Mouse (Mus musculus): ENCODE measurements around the gene Gpr108.

Gpr108 gene

DNA sequence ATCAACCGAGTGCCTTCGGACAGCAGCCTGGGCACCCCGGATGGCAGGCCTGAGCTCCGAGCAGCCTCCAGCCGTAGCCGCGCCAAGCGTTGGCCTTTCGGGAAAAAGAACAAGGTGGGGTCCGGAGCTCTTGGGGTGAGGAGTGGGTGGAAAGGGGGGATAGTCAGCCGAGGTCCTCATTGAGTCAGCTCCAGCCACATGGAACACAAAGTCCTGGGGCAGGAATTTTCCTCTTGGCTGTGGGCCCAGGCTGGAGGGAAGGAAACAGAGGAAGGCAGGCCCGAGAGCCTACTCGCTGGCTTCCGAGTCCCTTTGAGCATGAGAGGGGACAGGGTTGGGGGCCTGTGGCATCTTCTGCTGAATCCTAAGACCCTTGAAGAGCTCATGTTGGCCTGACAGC, 7.1 kb upstream of the Gpr108 start:
- TF ChIP-seq GATA4 (IDR thresholded peaks at IDR 0.05; ENCODE audit: insufficient replicate concordance, low read length), result no peak

DNA sequence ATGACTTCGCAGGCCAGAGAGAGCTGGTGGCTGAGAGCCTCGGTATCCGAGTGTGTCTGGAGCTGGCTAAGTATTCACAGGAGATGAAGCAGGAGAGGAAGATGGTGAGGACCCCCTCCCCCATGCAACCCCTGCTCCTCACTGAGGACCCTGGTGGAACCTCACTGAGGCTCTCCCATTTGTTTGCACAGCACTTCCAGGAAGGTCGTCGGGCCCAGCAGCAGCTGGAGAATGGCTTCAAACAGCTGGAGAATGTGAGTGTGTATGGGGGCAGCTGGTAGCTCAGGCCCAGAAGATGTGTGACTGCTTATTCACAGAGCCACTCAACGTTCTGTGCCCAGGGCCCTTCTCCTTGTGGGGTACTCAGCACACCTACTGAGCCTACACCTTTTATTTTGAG, 5.1 kb upstream of the Gpr108 start:
- no peak for TF ChIP-seq GATA4 (IDR thresholded peaks at IDR 0.05; ENCODE audit: insufficient replicate concordance, low read length)

DNA sequence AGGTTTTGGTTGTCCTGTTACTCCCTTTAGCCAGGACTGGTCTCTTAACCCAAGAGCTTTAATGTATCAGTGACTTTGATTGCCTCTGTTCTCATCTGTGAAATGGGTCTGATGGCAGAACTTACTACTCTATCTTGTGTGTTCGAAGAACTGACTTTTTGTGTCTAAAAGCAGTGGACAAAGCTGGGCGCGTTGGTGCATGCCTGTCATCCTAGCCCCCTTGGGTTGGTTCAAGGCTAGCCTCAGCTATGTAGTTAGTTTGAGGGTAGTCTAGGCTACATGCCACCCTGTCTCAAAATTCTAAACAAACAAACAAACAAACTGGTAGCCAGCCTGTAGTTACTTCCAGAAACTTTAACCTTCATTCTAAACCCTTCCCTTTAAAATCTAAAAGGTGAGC, 3.2 kb upstream of the Gpr108 start:
- TF ChIP-seq GATA4 (IDR thresholded peaks at IDR 0.05; ENCODE audit: insufficient replicate concordance, low read length), result no peak

DNA sequence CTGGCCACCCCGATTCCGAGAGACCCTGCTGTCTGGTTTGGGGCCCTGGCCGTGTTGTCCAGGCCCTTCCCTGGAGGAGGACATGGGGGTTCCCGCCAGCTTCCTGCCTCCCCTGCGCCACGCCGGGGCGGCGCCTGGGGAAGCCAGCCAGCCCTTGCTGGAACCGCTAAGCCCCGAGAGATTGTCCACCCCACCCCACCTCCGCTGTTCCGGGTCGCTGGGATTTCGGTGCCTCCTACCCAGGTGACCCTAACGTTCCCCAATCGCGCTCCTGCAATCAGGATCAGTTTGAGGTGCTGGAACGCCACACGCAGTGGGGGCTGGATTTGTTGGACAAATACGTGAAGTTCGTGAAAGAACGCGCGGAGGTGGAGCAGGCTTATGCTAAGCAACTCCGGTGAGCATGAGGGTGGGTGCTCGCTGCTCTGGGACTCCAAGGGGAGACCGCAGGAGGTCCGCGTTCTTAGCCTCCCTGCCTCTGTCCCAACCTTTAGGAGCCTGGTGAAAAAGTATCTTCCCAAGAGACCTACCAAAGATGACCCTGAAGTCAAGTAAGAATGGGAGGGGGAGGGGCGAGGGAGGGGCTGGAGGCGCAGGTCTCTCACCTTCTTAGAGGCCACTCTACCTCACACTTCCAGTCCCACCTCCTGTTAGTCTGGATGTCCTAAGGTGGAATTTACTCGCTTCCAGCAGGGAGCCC, 2.4 kb upstream of the Gpr108 start:
- no peak for TF ChIP-seq GATA4 (IDR thresholded peaks at IDR 0.05; ENCODE audit: insufficient replicate concordance, low read length)

DNA sequence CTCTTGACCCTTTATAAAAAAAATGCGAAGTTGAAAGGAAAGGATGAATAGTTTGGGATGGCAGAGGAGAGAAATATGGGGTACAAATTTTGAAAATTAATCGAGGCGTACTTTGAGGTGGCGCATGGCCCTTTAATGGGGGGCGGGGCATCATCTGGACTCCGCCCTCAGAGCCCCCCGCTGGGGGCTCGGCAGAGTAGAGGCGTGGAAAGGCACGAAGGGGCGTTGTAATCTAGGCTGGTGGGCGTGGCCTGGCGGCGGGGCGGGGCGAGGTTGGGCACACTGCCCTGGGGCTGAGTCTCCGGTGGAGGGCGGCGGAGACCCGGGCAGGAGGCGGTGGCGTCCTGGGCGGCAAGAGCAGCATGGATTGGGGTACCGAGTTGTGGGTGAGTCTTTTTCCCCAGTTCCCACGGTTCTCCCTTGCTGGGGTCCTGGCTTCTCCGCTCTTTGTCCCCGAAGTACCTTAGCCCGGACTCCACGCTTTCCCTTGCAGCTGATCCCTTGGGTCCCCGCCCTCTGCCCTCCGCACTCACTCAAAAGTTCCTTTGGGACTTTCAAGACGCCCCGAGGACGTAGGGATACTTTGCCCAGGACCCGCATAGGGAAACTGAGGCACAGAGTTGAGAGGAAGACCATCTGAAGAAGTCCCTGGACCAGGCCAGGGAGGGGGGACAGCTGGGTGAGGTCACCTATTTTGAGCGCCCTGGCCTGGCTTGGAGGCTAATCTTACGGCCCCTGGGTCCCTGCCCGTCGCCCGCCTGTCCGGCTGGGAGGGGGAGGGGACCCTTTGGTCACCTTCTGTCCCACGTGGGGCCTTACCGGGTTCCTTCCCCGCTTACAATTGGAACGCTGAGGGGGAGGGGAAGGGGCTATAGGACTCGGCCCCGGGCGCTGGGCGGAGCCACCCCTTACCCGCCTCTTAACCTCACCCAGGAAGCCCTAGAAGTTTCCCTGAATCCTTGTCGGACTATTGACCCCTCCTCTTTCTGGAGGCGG, 1.2 kb upstream of the Gpr108 start, which contains the start of gene Trip10:
TSS of gene Trip10 (plus strand) at position 270 of the 996 bp plus-strand sequence.
- peak; percentile 65; the same call in 1 of the 2 replicates for TF ChIP-seq GATA4 (IDR thresholded peaks at IDR 0.05; ENCODE audit: insufficient replicate concordance, low read length)

DNA sequence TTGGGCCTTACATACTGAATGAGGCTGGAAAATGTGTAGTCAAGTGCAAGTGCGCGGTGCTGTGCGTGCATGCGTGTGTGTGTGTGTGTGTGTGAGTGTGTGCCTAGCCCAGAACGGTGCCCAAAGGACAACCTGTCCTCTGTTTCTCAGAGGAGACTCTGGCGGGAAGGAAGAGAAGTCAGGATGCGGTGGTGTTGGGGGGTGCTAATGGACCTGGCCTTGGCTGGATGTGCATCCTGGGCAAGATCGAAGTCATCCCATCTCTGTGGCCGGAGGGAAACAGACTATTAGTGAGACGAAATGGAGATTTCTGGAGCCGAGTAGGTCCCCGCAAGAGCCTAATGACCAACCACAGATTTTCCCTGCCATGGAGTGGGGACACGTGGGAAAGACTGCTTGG, 525 bp upstream of the Gpr108 start:
- no peak for TF ChIP-seq GATA4 (IDR thresholded peaks at IDR 0.05; ENCODE audit: insufficient replicate concordance, low read length)

DNA sequence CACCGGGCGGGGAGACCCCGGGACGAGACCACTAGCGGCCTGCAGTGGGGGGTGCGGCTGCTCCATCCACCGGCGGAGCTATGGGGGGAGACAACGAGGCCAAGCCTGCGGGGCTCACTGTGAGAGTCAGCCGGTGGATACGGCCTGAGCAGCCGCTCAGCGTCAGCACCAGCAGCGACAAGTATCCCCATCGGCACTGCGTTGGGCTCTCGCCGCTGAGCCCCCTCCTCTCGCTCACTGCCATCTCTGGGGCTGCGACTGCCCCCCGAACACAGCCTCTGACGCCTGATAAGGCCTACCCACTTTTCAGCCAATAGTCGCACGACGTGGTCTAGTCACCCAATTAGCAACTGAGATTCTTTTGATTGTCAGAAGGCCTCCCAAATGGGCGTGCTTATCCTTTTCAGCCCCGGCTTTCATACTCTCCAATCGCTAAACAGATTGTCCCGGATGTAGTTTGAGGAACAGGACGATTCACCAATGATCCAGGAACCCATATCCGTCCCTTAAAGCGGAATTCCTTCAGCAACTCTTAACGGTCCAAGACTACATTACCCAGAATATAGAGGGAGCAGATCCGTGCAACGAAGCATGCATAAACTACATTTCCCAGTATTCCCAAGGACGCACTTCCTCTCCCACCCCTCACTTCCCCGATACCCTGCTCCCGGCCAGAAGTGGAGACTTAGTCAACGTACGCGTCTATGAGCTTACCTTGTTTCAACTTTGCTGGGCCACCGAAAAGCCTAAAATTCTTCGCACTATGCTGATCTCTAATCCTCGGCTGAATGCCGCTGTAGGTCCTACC, 649 bp downstream of the Gpr108 start:
- peak; percentile 83; the same call in 1 of the 2 replicates for TF ChIP-seq GATA4 (IDR thresholded peaks at IDR 0.05; ENCODE audit: insufficient replicate concordance, low read length)

DNA sequence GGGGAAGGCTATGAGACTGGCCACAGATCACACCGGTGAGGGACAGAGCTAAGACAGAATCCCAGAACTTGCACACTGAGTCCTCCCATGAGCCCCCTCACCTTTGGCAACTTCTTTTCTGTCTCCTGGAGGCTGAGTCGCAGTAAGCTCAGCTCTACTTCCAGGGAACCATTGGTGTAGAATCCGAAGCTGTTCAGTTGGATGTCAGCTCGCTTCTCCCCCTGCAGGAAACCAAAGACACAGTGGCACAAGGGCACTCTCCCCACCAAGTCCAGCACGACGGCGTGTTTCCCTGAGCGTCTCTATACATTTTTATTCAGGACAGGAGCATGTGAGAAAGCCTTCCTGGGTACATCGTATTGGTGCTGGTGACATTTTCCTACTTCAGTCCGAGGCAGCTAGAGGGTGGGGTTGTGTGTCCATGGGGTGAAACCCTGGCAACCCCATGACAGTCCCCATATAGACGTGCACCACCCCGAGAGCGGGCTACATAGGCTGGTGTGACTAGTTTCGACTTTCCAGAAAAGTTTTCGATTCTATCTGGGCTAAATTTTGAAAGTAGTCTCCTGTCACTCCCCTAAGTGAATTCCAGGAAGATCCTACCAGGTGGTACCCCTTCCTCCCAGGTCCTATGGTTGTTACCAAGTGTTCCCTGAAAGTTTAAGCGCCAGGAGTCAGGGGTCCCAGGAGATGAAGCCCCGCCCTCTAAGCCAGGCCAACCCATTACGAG, 1.4 kb downstream of the Gpr108 start:
- TF ChIP-seq GATA4 (IDR thresholded peaks at IDR 0.05; ENCODE audit: insufficient replicate concordance, low read length), result no peak

DNA sequence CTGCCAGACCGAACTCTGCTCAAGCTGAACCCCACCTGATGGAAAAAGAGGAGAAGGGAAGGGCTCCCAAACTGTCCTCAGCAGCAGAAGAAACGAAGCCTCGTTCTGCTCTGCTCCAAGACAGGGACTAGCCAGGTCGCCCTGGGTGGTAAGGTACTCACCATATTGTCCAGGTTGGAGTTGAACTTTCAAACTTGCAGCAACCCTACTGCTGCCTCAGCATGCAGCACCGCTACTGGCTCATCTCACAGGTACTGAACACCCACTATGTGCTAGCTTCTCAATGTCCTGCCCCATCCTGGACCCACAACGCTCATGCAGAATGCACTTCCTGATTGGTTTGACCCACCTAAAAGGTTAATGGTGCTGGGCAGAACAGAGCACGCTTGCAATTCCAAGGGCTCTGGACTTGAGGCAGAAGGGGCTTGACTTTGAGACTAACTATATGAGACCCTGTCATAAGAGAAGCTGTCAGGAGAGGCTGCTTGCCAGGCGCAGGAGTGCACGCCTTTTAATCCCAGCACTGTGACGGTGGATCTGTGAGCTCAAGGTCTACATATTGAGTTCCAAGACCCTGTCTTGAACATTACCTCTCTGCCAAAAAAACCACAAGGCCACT, 2.8 kb downstream of the Gpr108 start:
- no peak for TF ChIP-seq GATA4 (IDR thresholded peaks at IDR 0.05; ENCODE audit: insufficient replicate concordance, low read length)

DNA sequence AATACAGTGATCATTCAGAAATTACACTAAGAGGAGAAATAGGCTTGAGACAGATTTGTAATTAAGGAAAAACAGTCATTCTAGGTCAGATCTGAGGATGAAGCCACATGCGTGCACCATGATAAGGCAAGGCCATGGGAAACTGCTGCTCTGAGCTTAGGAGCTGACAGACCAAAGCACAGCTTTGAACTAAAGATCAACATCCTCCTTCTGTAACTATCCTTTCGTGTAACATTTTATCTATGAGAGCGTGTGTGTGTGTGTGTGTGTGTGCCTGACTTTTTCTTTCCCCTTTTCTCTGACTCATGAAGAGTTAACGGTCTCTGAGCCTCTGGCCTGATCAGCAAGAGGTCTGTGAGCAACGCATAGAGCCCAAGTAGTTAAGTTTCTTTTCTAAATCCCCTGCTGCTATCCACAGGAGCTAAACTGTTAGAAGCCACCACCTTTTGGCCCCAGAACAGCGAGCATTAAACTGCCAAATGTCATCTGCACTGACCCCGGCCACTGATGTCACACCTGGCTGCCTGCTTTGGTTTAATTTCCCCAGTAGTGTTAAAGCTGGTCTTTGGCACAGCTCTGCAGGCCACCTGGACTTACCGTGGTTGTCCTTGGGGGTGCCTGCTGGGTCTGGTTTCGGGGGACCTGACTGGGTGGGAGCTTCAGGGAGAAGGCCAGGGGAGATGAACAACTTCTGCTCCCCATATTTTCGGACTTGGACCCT, 4.4 kb downstream of the Gpr108 start:
- TF ChIP-seq GATA4 (IDR thresholded peaks at IDR 0.05; ENCODE audit: insufficient replicate concordance, low read length), result no peak

DNA sequence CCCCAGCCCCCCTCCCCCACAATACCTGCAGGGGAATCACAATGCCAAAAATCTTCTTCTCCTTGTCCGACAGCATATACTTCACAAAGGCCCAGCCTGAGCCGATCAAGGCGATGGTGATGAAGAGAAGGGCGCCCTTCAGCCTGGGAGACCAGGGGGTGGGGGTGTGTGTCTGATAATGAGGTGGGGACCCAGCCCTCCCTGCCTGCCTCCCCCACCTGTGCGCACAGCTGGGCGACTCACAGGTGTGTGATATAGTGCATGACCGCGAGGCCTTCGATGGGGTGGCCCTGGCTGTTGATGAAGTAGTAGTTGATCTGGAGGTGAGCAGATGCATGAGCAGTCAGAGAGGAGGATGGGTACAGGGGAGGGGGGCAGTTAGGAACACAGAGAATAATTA, 11.1 kb downstream of the Gpr108 start:
- TF ChIP-seq GATA4 (IDR thresholded peaks at IDR 0.05; ENCODE audit: insufficient replicate concordance, low read length), result no peak

DNA sequence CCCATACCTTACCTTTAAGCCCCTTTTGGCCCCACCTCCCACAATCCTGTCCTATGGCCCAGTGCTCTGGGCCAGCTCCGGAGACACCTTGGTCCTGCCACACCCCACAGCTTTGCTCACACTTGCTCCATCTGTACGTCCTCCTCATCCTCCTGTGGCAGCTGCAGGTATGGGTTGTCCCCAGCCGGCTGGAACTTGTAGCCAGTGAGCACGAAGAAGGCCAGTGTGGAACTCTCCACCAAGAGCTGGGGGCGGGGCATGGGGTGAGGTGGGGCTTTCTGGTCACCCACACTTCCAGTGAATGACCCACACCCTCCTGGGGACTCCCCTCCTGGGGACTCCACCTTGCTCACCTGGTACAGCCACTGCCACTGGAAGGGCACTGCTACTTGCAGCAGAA, 12.4 kb downstream of the Gpr108 start:
- no peak for TF ChIP-seq GATA4 (IDR thresholded peaks at IDR 0.05; ENCODE audit: insufficient replicate concordance, low read length)

DNA sequence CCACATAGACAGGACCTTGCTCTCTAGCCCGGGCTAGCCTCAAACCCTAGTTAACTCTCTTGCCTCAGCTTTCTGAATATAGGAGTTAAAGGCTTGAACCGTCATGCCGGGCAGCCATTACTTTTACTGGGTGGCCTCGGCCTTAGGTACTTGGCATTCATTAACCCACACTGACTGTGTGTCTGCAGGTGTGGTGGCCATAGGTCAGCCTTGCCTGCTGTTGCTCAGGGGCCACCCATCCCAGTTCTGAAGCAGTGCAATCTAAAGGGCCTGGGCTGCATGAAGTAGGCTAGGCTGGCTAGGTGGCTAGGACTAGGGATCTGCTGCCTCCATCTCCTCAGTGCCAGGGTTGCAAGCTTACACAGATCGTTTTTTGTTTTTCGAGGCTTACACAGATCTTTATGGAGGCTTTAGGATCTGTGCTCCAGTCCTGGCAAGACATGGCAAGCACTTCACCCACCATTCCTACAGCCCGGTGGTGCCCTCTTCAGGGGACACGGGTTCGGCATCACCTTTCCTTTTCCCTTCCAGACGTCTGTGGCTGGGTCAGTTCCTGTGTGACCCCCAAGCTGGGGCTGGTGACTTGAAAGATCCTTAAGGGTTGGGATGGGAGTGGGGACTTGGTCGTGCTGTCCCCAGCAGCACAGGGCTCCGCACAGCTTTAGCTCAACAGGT, 13.9 kb downstream of the Gpr108 start:
- TF ChIP-seq GATA4 (IDR thresholded peaks at IDR 0.05; ENCODE audit: insufficient replicate concordance, low read length), result no peak

Measured in liver, adult (tissue).